Mouse (Mus musculus) adrenal gland, adult 18-20 months (tissue): ENCODE measurements at regions not wholly inside any gene's neighbourhood (a gene's known extent, or its start where the extent isn't known, plus 50 kb on each side); places are given as distances from the start of the nearest gene placed in this dataset.
A peak's percentile ranks its signal among the peaks of the same experiment; 100 is the strongest.

Experiments
- DNase-seq, 2 experiments: peaks; one replicate each; pipeline ENCODE4 v3.0.0; 2021 to 2022; ENCODE audit warnings: low spot score in 2 of 2

GRCm38 (mm10) chr9:68072624-68073023 is 232.4 kb downstream of the Vps13c start:
- DNase-seq = no peak

DNA sequence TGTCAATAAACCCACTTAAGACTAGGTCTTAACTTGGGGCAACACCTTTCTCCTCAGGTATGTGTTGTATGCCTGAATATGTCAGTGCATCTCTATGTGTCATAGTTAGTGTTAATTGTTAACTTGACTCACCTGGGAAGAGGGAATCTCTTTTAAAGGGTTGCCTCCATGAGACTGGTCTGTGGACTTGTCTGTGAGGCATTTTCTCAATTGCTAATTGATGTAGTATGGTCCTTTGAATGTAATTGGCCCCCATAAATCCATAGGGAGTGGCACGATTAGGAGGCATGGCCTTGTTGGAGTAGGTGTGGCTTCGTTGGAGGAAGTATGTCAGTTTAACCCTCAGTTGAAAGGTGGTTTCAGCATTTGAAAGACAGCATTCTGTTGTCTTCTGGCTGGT is 237.1 kb downstream of the Vps13c start:
- DNase-seq = no peak

DNA sequence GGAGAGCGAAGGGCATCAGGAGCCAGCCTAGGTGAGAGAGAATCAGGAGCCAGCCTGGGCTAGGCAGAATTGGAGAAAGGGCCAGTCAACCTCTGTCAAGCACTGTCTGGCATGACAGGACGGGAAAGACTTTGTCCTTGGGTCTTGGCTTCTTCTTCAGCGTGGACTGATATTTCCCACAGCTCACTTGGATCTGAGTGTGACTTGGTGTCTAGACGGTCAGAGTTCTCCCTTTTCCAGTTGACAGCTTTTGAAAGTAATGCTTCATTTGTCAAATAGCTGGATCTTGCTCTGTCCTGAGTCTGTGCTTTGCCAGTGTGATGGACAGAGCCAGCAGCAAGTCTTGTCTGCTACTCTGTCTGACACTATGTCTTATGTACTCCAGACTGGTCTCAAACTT is 243.1 kb downstream of the Vps13c start:
- no peak for DNase-seq

DNA sequence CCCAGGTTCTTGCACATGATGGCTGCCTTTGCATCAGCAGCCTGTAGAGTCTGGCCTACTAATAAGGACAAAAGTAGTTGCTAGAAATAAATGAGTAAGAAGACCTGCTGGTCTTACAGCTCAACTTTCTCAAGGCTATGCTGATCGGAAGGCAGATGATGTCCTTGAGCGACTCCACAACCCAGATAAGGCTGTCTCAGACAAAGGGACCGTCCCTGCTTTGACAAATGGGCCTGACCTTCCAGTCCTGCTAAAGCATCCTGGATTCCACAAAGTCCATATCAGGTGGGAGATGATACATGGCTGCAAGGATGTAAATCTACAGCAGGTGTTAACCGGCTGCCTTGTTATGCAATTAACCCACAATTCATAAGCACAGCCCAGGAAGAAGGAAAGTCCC is 244.8 kb downstream of the Vps13c start:
- peak in 1 of 2 experiments; percentile 5 for DNase-seq

GRCm38 (mm10) chr9:68094561-68094960 is 254.4 kb downstream of the Vps13c start:
- DNase-seq = no peak

DNA sequence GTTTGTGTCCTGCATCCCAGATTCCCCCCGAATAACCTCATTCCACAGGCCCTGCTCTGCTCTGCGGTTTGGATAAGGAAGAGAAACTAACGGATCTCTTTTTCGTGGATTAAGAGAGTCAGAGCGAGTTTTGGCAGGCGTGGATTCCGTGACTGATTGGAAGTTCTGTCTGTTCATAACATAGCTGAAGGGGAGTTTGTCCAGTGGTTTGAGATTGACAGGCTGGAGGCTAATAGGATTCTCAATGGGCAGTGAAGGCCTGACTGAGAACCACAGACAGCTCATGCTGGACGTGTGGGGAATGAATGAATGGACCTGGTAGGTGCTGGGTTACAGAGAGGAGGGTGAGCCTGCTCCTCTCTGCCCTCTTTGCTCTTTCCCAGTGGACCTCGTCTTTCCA is 269.6 kb downstream of the Vps13c start:
- DNase-seq = no peak

DNA sequence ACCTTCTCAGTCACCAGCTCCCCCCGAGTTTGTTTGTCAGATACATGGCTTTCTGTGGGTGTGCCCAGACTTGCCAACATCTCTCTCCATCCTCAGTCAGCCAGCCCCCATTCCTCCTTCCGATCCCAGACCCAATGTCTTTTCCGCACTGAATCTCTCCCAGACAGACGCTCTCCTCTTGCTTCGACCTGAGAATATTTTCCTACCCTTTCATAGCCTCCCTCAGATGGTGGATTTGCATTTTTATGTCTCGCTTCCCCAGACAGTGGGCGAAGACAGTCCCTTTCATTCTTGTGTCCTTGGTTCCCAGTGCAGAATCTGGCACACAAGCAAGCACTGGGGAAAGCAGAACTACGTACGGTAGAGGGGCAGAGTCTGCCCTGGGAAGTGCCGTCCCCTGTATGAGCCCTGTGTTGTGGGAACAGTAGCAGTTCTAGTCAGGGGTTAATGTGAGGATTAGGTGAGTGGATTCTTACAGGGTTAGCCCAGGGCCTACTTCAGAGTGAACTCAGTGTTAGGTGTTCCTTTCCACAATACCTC is 275.0 kb downstream of the Vps13c start:
- DNase-seq = no peak

GRCm38 (mm10) chr9:68116221-68116741 is 276.1 kb downstream of the Vps13c start:
- DNase-seq = no peak

DNA sequence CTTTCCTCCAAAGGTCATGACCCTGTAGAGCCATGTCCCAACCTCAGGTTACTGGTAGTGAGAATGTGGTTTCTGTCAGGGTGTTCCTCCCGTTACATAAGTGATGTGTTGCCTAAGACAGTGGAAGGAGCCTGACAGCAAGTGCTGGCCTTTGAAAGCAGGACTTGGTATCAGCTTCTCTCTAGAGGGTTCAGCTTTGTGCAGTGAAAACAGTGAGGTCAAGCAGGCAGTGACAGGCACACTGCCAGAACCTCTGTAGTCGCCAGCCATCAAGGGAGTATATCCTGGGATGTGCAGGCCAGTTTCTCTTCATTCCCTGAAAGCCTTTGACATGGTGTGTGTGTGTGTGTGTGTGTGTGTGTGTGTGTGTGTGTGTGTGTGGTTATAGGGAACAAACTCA is 278.1 kb downstream of the Vps13c start:
- DNase-seq = no peak

GRCm38 (mm10) chr9:68122266-68122665 is 282.1 kb downstream of the Vps13c start:
- DNase-seq = no peak

DNA sequence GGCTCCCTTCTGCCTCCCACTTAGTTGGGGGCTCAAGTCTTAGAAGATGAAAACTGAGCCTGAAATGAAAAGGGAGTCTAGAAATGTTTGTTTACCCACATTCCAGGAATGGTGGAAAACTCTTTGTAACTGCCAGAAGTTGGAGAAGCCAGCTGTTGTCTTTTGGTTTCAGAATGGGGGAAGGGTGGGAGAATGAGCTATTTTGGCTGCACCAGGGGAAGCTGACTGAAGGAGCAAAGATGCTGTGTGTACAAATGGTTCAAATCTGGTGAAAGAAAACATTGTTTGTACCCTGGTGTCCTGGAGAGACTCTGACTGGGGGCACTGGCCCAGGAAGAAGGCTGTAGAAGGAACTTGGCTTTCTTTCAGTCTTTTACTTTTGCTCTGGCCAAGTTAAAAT is 291.1 kb downstream of the Vps13c start:
- DNase-seq = no peak

DNA sequence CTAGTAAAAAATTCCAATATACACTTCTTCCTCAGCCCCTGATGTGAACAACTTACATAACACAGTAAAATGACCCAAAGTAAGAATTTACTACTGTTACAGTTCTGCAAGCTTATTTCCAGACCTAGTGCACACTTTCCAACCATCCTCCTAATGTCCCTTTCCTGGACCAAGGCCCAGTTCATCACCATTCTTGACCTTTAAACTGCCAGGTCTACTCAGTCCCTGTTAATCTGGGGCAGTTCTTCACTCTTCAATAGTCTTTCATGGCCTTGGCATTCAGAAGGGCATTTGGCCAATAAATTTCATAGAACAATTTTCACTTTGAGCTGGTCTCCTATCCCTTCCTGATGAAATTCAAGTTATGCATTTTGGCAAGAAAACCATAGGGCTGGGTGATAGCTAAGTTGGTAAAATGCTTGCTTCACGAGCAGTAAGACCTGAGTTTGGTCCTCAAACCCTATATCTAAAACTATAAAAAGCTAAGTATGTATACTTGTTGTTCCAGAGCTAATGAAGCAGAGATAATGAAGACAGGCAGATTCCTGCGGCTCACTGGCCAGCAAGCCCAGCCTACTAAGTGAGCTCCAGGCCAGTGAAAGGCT is 295.4 kb downstream of the Vps13c start:
- peak in 1 of 2 experiments; percentile 25 for DNase-seq

- DNase-seq = no peak
Observed at GRCm38 (mm10) chr9:68162813-68163570, 322.8 kb downstream of the Vps13c start.

DNA sequence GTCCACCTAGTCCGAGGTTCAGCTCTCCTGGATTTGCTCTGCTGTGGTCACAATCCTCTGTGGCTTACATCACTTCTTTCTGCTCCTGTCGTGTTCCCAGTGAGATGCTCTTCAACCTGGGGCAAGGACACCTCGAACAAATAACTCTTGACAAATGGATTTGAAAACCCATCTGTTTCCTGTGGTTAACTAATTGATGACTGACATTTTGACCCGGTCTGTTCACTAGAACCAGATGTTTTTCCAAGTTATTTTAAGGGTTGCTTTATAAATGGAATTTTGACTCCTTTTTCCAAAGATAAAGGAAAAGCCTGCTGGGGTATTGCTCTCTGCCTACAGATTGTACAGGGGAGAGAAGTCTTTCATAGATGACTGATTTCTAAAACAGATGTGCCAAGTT is 326.4 kb downstream of the Vps13c start:
- no peak for DNase-seq

DNA sequence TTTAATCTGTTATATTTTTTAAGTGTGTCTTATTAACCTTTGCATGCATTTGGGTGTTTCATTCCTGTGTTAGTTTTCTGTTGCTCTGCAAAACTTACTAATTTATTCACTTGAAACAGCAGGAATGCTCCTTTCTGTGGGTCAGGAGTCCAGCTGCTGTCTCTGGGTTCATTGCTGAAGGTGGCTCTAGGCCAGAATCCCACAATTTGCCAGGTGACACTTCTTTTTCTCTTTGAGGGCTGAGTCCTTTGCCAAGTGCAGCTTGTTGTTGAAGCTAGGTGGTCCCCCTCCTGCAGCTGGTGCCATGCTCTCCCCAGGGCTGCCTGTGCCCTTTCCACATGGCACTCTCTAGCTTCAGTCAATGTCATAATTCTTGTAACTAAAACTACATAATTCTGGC is 348.7 kb downstream of the Vps13c start:
- no peak for DNase-seq

GRCm38 (mm10) chr9:68199831-68200230 is 359.6 kb downstream of the Vps13c start:
- DNase-seq = no peak

DNA sequence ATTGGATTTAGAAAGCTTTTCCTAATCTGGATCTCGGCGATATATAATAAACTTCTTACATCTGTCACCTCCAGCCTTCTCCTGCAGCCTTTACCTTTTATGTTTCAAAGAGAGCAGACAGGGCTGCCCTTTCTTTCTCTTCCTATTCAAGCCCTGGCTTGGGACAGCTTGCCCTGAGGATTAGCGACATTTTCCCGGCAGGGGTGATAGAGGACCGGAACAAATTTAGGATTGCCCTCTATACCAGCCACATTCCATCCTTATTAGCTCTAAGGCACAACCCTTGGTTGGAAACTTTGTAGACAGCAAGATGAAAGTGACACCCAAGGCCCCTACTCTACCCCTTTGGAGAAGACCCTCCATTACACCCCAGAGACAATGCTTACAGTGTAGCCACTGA is 360.8 kb downstream of the Vps13c start:
- DNase-seq = no peak

GRCm38 (mm10) chr9:68225694-68226093 is 385.5 kb downstream of the Vps13c start:
- DNase-seq = no peak

DNA sequence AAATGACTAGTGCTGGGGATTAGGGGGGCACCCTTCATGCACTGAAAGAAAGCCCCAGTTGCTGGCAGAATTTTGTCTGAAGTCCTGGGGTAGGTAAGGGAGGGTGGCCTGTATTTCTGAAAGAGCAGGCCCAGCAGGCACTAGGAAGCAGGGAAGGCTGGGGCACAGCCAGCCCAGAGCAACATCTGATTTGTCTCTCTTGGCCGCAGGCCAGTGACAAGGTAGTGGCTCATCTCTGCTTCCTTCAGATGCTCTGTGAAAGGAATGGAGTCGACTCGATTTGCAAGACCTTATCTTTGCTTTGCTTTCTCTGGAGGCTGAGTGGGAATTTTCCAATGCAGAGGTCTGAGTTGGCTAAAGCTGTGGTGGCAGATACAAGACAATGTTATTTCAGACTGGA is 390.9 kb downstream of the Vps13c start:
- DNase-seq = peak; percentile 24 to 26

- no peak for DNase-seq
Observed at GRCm38 (mm10) chr9:68234979-68235649, 394.9 kb downstream of the Vps13c start.

GRCm38 (mm10) chr9:68239121-68239520 is 398.9 kb downstream of the Vps13c start:
- no peak for DNase-seq

DNA sequence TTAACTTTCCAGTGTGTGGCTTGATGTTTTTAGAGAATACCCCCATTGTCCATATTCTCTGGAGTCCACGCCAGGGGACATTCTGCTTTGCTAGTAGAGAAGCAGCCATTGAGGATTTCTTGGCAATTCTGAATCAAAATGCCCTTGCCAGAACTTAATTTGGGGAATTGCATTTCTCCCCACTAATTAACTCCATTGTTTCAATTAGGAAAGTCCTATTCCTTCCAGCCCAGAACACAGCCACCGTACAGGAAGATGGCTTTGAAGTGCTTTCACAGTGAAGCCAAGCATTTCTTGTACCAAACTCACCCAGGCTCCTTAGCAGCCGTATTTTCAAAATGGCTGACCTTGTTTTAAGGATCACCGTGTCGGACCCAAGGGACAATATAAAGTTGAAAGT is 399.4 kb downstream of the Vps13c start:
- no peak for DNase-seq
